Mouse (Mus musculus): ENCODE measurements around the gene Fbxo17. TPM values are rescaled to one million over a fixed set of nuclear protein-coding genes. Genes with fewer than 3 reads are reported as not detected.
A peak's percentile ranks its signal among the peaks of the same experiment; 100 is the strongest.
"Not testable (repeated sequence)": the region's sequence is repeated elsewhere in the genome, so short reads cannot be mapped to it uniquely, and the experiment has no call there.

The Fbxo17 gene
- total RNA-seq (2021) = 1 to 10 TPM; 2.0 TPM

DNA sequence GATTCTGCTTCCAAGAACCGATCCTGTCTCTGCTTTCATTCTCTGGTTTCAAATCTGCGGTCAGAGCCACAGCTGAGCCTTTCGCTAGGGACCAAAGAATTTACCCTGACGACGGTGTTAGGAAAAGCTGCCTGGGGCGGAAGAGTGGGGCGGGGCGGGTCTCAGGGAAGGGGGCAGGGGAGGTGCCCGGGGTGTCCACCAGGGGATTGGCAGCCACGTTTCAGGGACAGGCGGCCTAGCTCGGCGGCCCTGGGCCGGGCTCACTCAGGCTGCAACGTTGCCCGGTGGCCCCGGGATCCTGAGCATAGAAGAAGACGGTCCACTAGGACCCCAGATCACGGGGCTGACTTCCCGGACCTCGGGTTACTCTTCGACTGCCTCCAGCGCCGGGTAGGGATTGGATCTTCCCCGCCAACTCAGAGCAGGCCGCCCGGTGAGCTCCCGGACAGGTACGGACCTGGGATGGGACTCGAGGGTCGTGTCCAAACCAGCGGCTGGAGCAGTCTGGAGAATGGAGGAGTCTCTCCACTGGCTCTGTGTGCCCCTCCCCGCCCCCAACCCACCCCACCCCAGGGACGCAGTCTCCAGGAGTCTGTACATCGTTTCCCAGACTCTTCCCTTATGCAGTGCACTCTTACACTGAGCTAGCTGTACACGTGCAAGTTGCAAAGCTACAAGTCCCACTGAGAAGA is at the start of gene Fbxo17:
TSS of gene Fbxo17 (plus strand) at position 215 of the 692 bp plus-strand sequence.
- intact Hi-C loops (cut with DNase I) = no loop called here
- DNase-seq (ENCODE audit: low spot score in 2 of 2) = peak in 1 of 2 experiments; percentile 34

DNA sequence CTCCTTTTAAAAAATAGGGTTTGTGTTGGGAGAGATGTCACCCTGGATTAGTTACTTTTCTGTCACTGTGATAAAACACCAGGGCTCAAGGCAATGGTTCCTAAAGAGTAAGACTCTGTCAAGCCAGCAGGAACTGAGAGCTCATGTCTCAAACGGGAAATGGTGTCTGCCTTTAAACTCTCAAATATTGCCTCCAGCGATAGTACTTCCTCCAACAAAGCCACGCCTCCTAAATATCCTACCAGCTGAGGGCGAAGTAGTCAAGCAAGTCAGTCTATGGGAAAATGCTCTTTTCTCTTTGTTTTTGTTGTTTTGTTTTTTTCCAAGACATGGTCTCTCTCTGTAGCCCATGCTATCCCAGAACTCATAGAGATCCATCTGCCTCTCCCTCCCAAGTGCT is 45.4 kb upstream of the Fbxo17 start:
- intact Hi-C loops (cut with DNase I) = no loop called here
- DNase-seq (ENCODE audit: low spot score in 2 of 2) = no peak

DNA sequence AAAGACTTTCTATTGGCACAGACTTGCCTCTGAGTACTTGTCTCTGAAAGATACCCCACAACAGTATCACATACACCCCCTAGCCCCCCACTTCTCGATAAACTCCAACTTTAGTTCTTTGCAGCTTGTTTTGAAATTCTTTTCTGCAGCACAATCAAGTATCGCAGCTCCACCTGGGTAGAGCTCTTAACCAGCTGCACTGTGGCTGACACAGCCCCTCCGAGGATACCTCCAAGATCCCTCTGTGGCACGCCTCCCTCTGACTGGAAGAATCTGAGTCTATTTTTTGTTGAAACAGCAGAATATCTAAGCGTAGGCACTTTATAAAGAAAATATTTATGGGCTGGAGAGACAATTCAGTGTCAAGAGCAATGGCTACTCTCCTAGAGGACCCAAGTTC is 44.3 kb upstream of the Fbxo17 start:
- DNase-seq (ENCODE audit: low spot score in 2 of 2) = no peak
- intact Hi-C loops (cut with DNase I) = no loop called here

DNA sequence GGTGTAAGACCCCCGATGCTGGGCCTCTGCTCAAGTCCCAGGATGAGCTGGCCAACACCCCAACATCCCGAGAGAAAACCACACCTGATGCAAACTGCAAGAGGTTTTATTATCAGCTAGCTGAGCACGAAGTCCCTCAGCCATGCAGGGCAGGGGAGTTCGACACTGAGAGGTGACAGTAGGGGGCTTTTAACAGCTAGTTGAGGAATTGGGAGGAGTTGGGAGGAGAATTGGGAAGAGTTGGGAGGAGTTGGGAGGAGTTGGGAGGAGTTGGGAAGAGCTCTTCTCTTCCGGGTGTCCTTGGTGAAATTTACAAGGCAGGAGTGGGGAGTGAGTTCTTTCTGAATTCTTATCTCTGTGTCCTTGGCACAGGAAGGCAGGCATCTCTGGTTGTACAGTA is 43.8 kb upstream of the Fbxo17 start:
- DNase-seq (ENCODE audit: low spot score in 2 of 2); intact Hi-C loops (cut with DNase I): not testable (repeated sequence)

DNA sequence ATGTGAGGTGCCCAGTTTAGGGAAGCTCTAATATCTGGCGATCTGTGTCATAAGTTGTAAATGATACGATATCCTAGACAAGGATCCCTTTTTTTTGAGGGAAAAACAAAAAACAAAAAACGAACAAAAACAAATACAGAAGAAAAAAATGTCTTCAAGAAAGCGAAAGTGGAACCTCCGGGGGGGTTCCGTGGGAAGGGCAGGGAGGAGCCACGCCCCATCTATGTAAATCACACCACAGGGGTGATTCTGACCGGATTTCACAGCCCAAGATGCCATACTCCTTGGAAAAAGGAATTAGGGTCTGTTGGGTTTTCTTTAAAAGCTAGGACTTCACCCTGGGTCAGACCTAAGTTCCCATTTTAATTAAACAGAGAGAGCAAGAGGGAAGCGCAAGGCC is 41.6 kb upstream of the Fbxo17 start:
- no peak for DNase-seq (ENCODE audit: low spot score in 2 of 2)
- intact Hi-C loops (cut with DNase I) = no loop called here

DNA sequence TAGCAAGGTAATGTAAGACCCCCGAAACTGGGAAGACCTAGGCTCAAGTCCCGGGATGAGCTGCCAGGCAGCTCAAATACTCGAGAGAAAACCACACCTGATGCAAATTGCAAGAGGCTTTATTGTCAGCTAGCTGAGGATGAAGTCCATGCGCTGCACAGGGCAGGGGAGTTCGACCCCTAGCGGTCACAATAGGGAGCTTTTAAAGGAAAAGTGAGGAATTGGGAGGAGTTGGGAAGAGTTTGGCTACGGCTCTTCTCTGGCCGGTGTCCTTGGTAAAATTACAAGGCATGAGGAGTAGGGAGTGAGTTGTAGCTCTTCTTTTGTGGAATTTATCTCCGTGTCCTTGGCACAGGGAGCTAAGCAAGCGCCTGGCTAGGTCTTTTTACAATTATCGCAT is 40.9 kb upstream of the Fbxo17 start:
- no peak for DNase-seq (ENCODE audit: low spot score in 2 of 2)
- intact Hi-C loops (cut with DNase I) = no loop called here

DNA sequence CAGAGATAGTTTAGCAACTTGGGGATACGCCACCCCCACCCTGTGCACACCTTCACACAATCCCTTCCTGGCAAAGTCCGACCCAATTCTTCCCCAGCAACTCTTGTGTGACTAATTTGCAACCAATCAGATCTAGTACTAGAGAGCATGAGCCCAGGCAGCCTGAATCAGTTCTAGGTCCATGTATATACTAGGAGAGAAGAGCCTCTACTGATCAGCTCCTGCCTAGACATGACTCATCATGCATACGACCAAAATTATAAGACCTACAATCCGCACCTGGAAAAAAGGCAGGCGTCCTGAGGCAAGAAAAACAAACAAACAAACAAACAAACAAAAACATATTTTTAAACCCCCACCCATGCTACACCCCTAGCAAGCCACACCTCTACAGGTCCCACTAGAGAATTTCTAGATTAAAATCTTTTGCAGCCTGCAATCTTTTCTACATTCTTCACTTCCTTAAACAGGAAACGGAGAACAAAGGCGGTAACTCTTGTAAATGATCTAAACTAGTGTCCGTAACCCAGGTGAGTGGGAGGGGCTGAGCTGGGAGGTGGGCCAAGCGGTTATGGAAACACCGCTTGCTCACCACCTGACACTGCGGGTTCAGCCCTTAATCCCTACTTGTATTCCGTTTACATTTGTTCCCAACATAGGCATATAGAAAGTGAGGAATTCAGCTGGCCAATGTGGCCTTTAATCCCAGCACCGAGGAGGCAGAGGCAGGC is 39.6 kb upstream of the Fbxo17 start:
- no peak for DNase-seq (ENCODE audit: low spot score in 2 of 2)
- intact Hi-C loops (cut with DNase I) = no loop called here

DNA sequence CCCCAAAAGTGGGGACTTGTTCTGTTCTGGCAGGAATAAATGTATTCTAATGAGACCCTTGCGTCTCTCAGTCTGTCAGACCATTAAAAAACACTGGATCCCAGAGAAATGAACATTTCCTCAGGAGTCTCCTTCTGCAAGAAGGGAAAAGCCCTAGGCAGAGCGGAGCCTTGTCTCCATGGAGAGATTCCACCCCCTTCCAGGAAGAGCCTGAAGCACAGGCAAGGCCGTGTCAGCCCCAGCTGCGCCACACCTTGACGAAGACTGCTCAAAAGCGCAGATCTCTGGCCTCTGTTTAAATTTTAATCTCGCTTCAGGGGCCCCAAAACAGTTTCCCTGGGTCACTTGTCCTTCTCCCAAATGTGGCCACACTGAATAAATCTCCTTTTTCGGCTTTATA is 39.0 kb upstream of the Fbxo17 start:
- DNase-seq (ENCODE audit: low spot score in 2 of 2) = no peak
- intact Hi-C loops (cut with DNase I) = no loop called here

DNA sequence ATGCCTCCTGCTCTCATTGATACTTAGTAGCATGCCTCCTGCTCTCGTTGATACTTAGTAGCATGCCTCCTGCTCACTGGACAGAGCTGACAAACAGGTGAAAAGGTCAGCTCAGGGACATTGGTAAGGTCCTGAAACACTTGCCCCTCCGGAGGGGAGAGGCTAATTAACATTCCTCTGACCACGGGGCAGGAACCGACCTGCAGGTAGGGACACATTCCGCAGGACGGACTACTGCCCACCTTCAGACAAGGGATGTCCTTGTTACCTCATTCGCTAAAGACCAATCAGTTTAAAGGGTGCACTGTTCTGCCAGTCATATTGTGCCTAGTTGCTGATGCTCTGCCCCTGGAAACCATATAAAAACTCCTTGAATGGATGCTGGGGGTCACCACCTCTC is 25.5 kb upstream of the Fbxo17 start:
- intact Hi-C loops (cut with DNase I) = no loop called here
- no peak for DNase-seq (ENCODE audit: low spot score in 2 of 2)

DNA sequence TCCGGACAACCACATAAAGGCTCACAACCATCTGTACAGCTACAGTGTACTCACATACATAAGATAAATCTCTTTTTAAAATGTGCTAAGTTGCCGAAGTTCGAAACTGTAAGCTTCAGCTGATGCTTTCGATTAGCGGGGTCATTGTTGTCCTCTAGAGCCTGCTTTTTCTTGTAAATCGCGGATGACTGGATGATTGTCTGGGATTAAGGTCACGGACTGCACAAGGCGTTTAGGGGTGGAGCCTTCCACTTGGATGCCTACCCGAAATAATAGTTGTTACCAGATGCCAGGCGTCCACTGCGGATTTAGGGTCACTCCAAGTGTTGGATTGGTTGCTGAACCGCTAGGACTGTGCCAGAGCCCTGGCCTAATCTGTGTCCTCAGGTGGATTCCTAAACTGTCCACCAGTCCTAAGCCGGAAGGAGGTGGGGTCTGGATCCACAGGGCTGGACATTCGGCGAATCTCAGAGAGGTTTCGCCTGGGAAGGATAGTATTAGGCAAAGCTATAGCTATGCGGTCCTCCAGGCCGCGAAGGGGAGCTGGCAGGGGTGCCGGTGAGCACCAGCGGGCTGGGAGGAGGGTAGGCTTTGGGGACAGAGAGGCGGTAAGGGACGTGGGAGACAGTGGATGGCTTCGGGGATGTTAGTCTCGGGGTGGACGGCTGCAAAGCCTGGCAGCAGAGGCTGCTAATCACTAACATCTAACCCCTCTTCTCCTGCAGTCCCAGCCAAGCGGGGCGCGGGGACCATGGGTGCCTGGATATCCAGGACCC is 23.9 kb upstream of the Fbxo17 start, which contains the start of gene Fbxo27:
TSS of gene Fbxo27 (plus strand) at position 305 of the 776 bp plus-strand sequence.
- intact Hi-C loops (cut with DNase I) = no loop called here
- DNase-seq (ENCODE audit: low spot score in 2 of 2) = peak; percentile 41 to 67

DNA sequence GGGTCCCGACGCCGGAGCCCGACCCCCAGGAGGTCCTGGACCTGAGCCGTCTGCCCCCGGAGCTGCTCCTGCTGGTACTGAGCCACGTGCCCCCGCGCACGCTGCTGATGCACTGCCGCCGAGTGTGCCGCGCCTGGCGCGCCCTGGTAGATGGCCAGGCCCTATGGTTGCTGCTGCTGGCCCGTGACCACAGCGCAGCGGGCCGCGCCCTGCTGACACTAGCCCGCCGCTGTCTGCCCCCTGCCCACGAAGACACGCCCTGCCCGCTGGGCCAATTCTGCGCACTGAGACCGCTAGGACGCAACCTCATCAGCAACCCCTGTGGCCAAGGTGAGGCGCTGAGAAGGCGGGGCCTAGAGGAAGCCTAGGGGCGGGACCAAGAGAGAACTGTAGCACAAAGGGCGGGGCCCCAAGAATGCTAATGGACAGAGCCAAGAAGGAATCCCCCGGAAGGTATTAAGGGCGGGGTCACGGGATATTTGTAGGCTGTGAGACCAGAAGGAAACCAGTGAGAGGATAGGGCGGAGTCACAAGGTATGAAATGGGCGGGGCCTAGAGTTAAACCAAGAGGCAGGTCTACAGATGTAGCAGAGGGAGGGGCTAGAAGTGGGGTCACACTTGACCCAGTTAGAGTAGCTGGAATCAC is 23.2 kb upstream of the Fbxo17 start:
- intact Hi-C loops (cut with DNase I) = no loop called here
- DNase-seq (ENCODE audit: low spot score in 2 of 2) = peak; percentile 75 to 86

DNA sequence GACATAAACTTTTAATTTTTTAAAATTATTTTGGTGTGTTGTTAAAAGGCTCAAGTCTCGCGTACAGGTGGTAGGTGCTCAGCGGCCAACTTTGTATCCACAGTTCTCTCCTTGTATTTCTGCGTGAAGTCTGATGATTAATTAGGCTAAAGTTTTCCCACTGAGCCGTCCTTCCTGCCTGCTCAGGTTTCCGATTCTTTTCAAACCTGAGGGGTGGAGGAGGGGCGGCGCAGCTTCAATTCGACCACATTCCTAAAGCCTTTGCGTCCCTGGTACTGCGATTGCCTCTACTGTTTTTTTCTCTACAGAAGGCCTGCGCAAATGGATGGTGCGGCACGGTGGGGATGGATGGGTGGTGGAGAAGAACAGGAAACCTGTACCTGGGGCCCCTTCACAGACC is 22.2 kb upstream of the Fbxo17 start:
- no peak for DNase-seq (ENCODE audit: low spot score in 2 of 2)
- intact Hi-C loops (cut with DNase I) = no loop called here

DNA sequence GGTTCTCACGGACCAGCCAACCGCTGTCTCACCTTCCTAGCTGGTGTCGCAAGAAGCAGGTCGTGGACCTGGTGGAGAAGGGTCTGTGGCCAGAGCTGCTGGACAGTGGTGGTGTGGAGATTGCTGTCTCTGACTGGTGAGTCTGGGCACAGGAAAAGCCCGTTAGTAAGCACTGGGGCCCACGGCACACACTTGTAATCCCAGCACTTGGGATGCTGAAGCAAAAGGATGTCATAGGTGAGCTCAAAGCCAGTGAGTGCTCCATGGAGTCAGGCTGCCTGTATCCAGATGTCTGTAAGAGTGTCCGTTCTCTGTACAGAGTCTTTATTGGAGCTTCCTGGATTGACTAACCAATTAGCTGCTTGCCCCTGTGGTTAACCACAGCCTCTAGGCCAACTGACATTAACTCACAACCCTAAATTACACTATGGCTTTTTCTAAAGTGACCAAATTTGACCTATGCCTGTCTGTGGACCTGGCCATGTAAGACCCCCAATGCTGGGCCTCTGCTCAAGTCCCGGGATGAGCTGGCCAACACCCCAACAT is 21.6 kb upstream of the Fbxo17 start:
- DNase-seq (ENCODE audit: low spot score in 2 of 2) = no peak
- intact Hi-C loops (cut with DNase I) = no loop called here

DNA sequence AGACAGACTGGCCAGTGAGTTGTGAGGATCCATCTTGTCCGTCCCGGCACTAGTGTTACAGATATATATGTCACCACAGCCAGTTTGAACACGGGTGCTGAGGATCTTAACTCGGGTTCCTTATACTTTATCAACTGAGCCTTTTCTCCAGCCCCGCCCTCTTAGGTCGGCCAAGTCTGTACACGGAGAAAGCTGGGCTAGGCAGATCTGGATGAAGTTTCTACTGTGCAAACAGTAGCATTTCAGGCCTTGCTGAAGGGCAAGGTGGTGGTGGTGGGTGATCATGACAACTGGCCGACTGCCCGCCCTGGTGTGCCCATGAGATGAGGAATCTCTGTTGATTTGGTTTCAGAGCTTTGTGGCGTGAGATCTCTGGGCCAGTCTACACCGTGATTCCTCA is 19.3 kb upstream of the Fbxo17 start:
- DNase-seq (ENCODE audit: low spot score in 2 of 2) = no peak
- intact Hi-C loops (cut with DNase I) = no loop called here

DNA sequence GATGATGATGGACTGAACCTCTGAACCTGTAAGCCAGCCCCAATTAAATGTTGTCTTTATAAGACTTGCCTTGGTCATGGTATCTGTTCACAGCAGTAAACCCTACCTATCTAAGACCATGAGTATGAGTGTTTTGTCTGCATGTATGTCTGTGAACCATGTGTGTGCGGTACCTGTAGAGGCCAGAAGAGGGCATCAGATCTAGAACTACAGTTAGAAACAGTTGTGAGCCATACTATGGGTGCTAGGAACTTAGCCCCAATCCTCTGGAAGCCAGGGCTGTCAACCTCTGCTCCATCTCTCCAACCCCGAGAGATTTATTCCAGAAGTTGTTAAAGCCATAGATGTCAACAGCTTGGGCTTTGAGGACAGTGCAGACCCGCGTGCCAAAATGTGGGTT is 16.3 kb upstream of the Fbxo17 start:
- DNase-seq (ENCODE audit: low spot score in 2 of 2) = no peak

DNA sequence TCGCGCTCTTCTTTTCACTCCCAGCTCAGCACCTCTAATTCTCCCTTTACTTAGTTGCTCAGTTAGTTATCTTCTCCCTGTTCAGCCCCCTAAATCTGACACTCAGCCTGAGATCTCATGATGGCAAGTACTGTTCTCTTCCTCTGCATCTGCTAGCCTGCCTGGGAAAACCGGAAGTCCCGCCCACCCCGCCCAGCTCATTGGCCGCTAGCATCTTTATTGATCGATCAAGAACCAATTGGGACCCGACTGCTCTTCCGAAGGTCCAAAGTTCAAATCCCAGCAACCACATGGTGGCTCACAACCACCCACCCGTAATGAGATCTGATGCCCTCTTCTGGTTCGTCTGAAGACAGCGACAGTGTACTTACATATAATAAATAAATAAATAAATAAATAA is 15.3 kb upstream of the Fbxo17 start:
- intact Hi-C loops (cut with DNase I); DNase-seq (ENCODE audit: low spot score in 2 of 2): not testable (repeated sequence)

More for the DNA sequence above, 16.3 kb upstream of the Fbxo17 start:
- intact Hi-C loops (cut with DNase I) = no loop called here

DNA sequence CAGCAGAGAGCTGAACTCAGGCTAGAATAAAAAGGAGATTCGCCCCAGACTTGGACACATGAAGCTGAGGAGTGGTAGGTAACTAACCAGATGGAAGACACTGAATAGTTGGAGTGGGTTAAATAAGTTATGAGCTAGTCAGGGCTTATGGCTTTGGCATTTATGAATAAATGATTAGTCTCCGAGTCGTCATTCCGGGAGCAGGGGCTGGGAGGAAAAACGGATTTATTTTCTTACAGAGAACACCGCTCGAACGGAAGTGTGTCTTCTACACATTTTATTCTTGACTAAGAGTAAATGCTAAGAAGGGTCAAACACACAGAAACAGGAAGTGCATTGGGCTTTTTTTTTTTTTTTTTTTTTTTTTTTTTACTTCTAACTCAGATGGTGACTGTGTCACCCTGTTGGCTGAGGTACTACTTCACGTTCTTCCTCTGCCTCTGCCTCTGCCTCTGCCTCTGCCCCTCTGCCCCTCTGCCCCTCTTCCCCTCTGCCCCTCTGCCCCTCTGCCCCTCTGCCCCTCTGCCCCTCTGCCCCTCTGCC is 13.9 kb upstream of the Fbxo17 start:
- no peak for DNase-seq (ENCODE audit: low spot score in 2 of 2)
- intact Hi-C loops (cut with DNase I) = no loop called here

DNA sequence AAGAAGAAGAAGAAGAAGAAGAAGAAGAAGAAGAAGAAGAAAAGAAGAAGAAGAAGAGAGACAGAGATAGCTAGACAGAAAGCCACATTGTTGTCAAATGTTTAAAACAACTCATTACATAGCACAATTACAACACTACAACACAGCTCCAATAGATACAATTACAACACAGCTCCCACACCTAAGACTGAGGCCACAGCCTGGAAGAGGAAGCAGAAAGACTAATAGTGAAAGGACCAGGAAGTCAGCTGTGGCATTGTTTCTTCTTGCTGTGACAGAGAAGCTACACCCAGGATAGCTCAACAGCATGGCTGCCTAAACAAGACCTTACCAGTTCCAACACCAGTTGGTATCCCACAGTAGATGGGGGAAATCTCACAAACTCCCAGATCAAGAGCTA is 7.2 kb upstream of the Fbxo17 start:
- intact Hi-C loops (cut with DNase I) = no loop called here

DNA sequence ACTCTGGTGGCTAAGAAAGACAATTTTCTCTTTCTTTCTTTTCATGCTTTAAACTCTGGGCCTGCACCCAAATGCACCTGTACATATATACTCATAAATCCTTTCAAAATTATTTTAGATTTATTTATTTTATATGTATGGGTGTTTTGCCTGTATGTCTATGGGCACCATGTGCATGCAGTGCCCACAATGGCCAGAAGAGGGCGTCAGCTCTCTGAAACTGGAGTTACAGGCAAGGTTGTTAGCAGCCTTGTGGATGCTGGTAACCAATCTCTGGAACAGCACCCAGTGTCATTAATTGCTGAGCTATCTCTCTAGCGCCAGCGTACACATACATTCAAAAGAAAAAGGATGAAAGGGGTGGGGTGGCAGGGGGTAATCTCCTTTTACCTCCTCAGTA is 5.6 kb upstream of the Fbxo17 start:
- DNase-seq (ENCODE audit: low spot score in 2 of 2) = no peak
- intact Hi-C loops (cut with DNase I) = no loop called here

More for the DNA sequence above, 7.2 kb upstream of the Fbxo17 start:
- DNase-seq (ENCODE audit: low spot score in 2 of 2) = no peak

DNA sequence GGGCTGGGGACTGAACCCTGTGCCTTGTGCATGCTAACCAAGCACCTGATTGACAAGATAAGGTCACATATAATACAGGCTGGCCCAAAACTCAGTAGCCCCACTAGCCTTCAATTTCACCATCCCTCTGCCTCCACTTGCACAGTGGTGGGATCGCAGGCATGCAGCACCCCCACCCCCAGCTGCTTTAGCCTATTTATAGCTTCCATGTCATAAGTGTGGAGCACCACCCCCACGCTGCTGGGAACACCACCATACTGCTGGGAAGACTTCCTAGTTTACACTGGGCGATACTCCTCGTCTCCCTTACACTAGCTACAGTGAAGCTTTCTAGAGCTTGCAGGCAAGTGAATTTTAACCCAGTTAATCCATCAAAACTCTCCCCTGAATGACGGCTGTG is 1.9 kb upstream of the Fbxo17 start:
- intact Hi-C loops (cut with DNase I) = no loop called here
- peak; percentile 43 to 51 for DNase-seq (ENCODE audit: low spot score in 2 of 2)
